Mouse (Mus musculus): ENCODE results near the gene Irf1.

The Irf1 gene

DNA sequence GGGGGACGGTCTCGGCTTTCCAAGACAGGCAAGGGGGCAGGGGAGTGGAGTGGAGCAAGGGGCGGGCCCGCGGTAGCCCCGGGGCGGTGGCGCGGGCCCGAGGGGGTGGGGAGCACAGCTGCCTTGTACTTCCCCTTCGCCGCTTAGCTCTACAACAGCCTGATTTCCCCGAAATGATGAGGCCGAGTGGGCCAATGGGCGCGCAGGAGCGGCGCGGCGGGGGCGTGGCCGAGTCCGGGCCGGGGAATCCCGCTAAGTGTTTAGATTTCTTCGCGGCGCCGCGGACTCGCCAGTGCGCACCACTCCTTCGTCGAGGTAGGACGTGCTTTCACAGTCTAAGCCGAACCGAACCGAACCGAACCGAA is at the start of gene Irf1:
TSS of gene Irf1 (plus strand) at position 255 of the 365 bp plus-strand sequence.
- DNase-seq = peak; percentile 100

- DNase-seq = peak; percentile 64
These were observed 49.1 kb upstream of the Irf1 start, which contains the start of gene Il5 for GRCm38 (mm10) chr11:53720715-53721114. Gene Il5 (plus strand): TSS chr11:53720794.

GRCm38 (mm10) chr11:53731457-53731856 is 38.4 kb upstream of the Irf1 start:
- DNase-seq = peak; percentile 73

- DNase-seq = no peak
These were observed 37.6 kb upstream of the Irf1 start for GRCm38 (mm10) chr11:53732244-53732643.

GRCm38 (mm10) chr11:53733824-53734223 is 36.0 kb upstream of the Irf1 start:
- no peak for DNase-seq

- peak; percentile 55 for DNase-seq
These were observed 35.4 kb upstream of the Irf1 start for GRCm38 (mm10) chr11:53734431-53734830.

GRCm38 (mm10) chr11:53734970-53735681 is 34.7 kb upstream of the Irf1 start:
- DNase-seq = peak; percentile 86

- peak; percentile 94 for DNase-seq
These were observed 34.0 kb upstream of the Irf1 start for GRCm38 (mm10) chr11:53735682-53736245.

DNA sequence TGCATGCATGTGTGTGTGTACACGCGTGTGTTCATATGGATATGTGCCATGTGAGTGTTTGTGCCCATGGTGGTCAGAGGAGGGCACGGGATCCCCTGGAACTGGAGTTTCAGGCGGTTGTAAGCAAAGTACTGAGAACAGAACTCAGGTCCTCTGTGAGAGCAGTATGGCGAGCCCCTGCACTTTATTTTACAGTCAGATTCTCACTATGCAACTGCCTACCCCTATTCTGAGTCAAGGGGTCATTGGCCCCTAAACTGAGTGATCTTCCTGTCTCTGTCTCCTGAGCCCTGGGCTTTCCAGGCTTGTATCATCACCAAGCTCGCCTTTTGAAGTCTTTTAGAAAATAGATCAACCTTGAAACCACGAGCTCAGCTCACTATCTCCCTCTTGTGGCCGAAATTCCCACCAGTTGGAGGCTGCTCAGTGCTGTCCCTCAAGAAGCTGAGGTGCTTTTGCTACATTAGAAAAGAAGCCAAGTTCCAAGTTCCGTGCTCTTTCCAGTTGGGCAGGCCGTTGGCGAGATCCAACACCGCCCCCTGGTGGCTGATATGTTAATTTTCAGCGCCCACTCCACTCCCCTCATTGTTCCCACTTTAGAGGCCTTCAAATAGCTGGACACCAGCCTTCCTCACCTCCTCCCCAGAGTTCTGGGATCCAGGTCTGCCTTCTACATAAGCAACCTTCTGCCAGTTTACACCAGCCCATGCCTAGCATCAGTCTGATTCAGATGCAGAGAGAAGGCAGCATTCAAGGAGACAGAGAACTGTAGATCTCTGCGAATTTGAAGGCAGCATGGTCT is 32.8 kb upstream of the Irf1 start:
- DNase-seq = peak; percentile 97

GRCm38 (mm10) chr11:53737573-53737946 is 32.3 kb upstream of the Irf1 start:
- peak; percentile 96 for DNase-seq

GRCm38 (mm10) chr11:53742353-53742752 is 27.5 kb upstream of the Irf1 start:
- peak; percentile 96 for DNase-seq

- DNase-seq = peak; percentile 67
These were observed 24.6 kb upstream of the Irf1 start for GRCm38 (mm10) chr11:53745260-53745659.

- DNase-seq = no peak
These were observed 21.8 kb upstream of the Irf1 start for GRCm38 (mm10) chr11:53747985-53748384.

- DNase-seq = peak; percentile 89
These were observed 21.2 kb upstream of the Irf1 start for GRCm38 (mm10) chr11:53748614-53749013.

DNA sequence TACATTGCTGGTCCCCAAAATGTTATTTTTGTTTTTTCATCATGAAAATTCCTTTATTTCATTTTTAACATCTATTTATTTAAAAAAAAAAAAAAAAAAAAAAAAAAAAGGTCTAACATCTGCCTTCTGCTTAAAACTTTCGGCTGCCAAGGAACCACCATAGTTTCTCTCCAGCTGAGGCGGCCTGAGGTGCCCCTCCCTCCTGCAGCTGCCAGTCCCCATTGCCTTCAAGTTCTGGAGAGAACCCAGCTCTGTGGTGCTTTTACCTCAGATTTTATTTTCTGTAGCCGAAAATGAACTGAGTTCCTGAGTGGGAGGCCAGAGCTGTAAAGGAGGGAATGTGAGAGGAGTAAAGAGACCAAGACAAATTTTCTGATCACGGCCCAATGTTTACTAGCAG is 20.5 kb upstream of the Irf1 start:
- DNase-seq = peak; percentile 83

DNA sequence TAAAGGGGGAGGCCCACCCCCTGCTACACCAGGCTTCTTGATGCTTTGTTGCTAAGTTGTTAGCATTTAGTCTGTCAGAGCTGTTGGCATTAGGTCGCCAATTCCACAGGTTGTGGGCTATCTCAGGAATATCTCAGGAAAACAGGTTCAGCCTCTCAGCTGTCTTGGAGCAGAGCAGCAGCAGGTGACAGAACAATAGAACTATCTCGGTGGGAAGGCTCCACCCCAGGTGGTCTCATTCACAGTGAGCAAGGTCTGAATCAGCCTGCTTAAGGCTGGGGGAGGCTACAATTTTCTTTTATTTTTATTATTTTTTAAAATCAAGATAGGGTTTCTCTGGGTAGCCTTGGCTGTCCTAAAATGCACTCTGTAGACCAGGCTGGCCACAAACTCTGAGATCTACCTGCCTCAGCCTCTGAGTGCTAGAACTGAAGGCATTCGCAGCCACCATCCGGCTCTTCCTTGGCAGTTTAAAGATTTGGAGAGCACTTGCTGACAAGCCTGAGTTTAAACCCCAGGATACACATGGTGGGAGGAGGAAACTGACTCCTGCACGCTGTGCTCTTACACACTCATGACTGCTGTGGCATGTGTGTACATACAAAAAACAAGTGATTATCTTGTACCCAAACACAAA is 20.0 kb upstream of the Irf1 start:
- DNase-seq = peak; percentile 53

DNA sequence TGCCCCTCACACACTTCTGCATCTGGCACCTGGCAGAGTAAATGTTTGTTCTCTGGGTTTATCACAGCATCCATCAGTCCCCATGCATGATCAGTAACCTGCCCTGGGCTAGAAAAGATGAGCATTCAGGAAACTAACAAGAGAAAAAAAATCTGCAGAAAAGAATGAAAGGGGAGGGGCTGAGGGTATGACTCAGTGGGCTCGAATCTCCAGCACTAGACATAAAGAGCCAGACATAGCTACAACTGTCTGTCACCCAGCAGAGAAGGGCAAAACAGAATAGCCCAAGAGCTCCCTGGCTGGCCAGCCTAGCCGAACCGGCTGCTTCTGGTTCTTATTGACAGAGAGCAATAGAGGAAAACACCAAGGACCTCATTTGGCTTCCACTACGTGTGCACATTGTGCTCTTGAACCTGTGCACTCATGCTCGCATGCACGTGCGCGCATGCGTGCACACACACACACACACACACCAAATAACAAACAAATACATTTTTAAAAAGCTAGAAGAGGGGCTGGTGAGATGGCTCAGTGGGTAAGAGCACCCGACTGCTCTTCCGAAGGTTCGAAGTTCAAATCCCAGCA is 14.7 kb upstream of the Irf1 start:
- peak; percentile 70 for DNase-seq

DNA sequence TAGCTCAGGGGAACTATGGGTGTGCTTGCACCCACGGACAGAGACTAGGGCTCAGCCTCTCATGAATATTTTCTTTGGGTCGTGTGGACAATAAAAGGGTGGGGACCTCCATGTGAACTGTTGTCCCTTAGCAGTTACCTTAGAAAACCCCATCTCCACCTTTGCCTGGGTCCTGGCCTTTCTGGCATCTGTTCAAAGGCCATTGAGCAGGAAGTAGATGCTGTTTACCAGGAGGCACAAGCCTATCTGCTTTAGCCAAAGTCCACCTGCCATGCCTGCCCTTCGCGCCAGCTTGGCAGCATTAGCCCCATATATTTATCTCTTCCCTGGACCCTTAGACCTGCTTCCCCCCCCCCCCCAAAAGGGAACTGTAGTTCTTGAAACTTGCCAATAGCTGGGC is 12.2 kb upstream of the Irf1 start:
- peak; percentile 94 for DNase-seq

DNA sequence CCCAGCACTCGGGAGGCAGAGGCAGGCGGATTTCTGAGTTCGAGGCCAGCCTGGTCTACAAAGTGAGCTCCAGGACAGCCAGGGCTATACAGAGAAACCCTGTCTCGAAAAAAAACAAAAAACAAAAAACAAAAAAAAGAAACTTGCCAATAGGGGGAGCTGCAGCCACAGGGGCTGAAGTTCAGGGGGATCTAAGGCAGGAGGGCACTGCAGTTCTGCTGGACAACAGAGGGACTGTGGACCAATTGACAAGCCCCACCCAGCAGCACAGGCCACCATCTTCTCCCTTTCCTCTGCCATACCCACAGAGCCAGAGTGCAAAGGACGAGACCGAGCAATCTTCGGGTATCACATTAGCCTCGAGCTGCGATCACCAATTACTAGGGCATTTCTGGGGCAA is 11.8 kb upstream of the Irf1 start:
- peak; percentile 93 for DNase-seq

- DNase-seq = peak; percentile 97
These were observed 10.9 kb upstream of the Irf1 start for GRCm38 (mm10) chr11:53758791-53759351.

GRCm38 (mm10) chr11:53759545-53760406 is 10.0 kb upstream of the Irf1 start:
- DNase-seq = peak; percentile 96

GRCm38 (mm10) chr11:53761284-53761683 is 8.5 kb upstream of the Irf1 start:
- no peak for DNase-seq
